Mouse (Mus musculus) midbrain, embryonic 12.5 days (tissue): ENCODE measurements around the gene Pepd. TPM values are rescaled to one million over a fixed set of nuclear protein-coding genes. Genes with fewer than 3 reads are reported as not detected.

Experiments
- ATAC-seq: fragments of 200-750 bp; cut with Nextera tagmentation; 2 replicates; pipeline ENCODE4 v1.8.0; 2017; ENCODE audit warnings: low read depth, moderate TSS enrichment, moderate library complexity; ENCODE audit not compliant: low FRiP score
- H3K27ac ChIP-seq: fragments of 300-500 bp; sonication (generic); replicated peaks from 2 replicates; pipeline ENCODE4 v1.5.1; 2016; ENCODE audit warnings: mild to moderate bottlenecking
- H3K27me3 ChIP-seq: fragments of 300-500 bp; sonication (generic); 2 replicates; pipeline ENCODE4 v1.6.1; 2016; ENCODE audit warnings: mild to moderate bottlenecking
- H3K36me3 ChIP-seq: fragments of 300-500 bp; sonication (generic); 2 replicates; pipeline ENCODE4 v1.6.1; 2016
- H3K4me1 ChIP-seq: fragments of 300-500 bp; sonication (generic); 2 replicates; pipeline ENCODE4 v1.6.1; 2016
- H3K4me2 ChIP-seq: fragments of 300-500 bp; sonication (generic); replicated peaks from 2 replicates; pipeline ENCODE4 v1.6.1; 2016; ENCODE audit warnings: mild to moderate bottlenecking, moderate library complexity
- H3K4me3 ChIP-seq: fragments of 300-500 bp; sonication (generic); 2 replicates; pipeline ENCODE4 v1.5.1; 2016; ENCODE audit warnings: mild to moderate bottlenecking
- H3K9ac ChIP-seq: fragments of 300-500 bp; sonication (generic); replicated peaks from 2 replicates; pipeline ENCODE4 v1.6.1; 2016; ENCODE audit warnings: mild to moderate bottlenecking, moderate library complexity
- H3K9me3 ChIP-seq: fragments of 300-500 bp; sonication (generic); 2 replicates; pipeline ENCODE4 v1.6.1; 2016; ENCODE audit warnings: mild to moderate bottlenecking
- WGBS: fragments of 180-500 bp; shearing (Covaris S2); methylation state at CpG from one replicate; pipeline ENCODE4 v1.1.7; 2016; 5-methylcytosine and 5-hydroxymethylcytosine counted together
- polyA plus RNA-seq: library from polyadenylated mRNA; unstranded; fragments of >200 nt; fragmentation: Nextera tagmentation; extraction: Ambion mirVana; gene quantifications from 2 replicates; pipeline ENCODE4 v1.2.1, GENCODE M21; 2016

Pepd gene
- polyA plus RNA-seq, 1 experiment from 2014 or later: 59.1 TPM

GRCm38 (mm10) chr7:35021365-35021764 is 109.2 kb downstream of the Pepd start:
- no peaks in the 10 kb centered on the region for H3K4me1 ChIP-seq
- no peaks in the 10 kb centered on the region for H3K27me3 ChIP-seq
- no peak overlapping the region for H3K4me2 ChIP-seq
- H3K9ac ChIP-seq: no peak overlapping the region
- no peak for ATAC-seq
- H3K9me3 ChIP-seq: no peaks in the 10 kb centered on the region
- H3K27ac ChIP-seq: no peak overlapping the region
- no peaks in the 10 kb centered on the region for H3K36me3 ChIP-seq
- 87% methylated on average over 10 of the region's 10 CpGs for WGBS
- no peak overlapping the region for H3K4me3 ChIP-seq

GRCm38 (mm10) chr7:35023251-35023650 is 111.1 kb downstream of the Pepd start:
- no peaks in the 10 kb centered on the region for H3K27me3 ChIP-seq
- no peaks in the 10 kb centered on the region for H3K4me1 ChIP-seq
- H3K4me3 ChIP-seq: no peak overlapping the region
- H3K9me3 ChIP-seq: no peaks in the 10 kb centered on the region
- H3K9ac ChIP-seq: no peak overlapping the region
- H3K27ac ChIP-seq: no peak overlapping the region
- no peak overlapping the region for H3K4me2 ChIP-seq
- ATAC-seq: no peak
- H3K36me3 ChIP-seq: no peaks in the 10 kb centered on the region
- 80% methylated on average over 4 of the region's 4 CpGs for WGBS

GRCm38 (mm10) chr7:35024426-35024825 is 112.2 kb downstream of the Pepd start:
- no peaks in the 10 kb centered on the region for H3K27me3 ChIP-seq
- WGBS: 86% methylated on average over 1 of the region's 1 CpGs
- no peaks in the 10 kb centered on the region for H3K4me1 ChIP-seq
- no peaks in the 10 kb centered on the region for H3K36me3 ChIP-seq
- no peak for ATAC-seq
- no peak overlapping the region for H3K27ac ChIP-seq
- no peak overlapping the region for H3K4me3 ChIP-seq
- no peak overlapping the region for H3K4me2 ChIP-seq
- H3K9ac ChIP-seq: no peak overlapping the region
- no peaks in the 10 kb centered on the region for H3K9me3 ChIP-seq

GRCm38 (mm10) chr7:35025409-35026275 is 113.5 kb downstream of the Pepd start:
- H3K36me3 ChIP-seq: 0 out of 2 replicates have a peak, but pooled peaks cover 3% of the 10 kb centered on the region
- no peaks in the 10 kb centered on the region for H3K27me3 ChIP-seq
- no peak overlapping the region for H3K27ac ChIP-seq
- no peak overlapping the region for H3K9ac ChIP-seq
- no peak overlapping the region for H3K4me3 ChIP-seq
- ATAC-seq: peak; percentile 58
- no peaks in the 10 kb centered on the region for H3K9me3 ChIP-seq
- 42% methylated on average over 5 of the region's 5 CpGs for WGBS
- no peak overlapping the region for H3K4me2 ChIP-seq
- H3K4me1 ChIP-seq: no peaks in the 10 kb centered on the region

GRCm38 (mm10) chr7:35026276-35026630 is 114.1 kb downstream of the Pepd start:
- Histone ChIP-seq H3K9ac (no peak overlapping the region), H3K4me3 (no peak overlapping the region), H3K27ac (no peak overlapping the region), H3K9me3 (no peaks in the 10 kb centered on the region), H3K27me3 (no peaks in the 10 kb centered on the region), H3K36me3 (0 out of 2 replicates have a peak, but pooled peaks cover 4% of the 10 kb centered on the region), H3K4me1 (no peaks in the 10 kb centered on the region), H3K4me2 (no peak overlapping the region)
- 81% methylated on average over 4 of the region's 4 CpGs for WGBS
- no peak for ATAC-seq

- H3K9ac ChIP-seq: no peak overlapping the region
- no peaks in the 10 kb centered on the region for H3K27me3 ChIP-seq
- ATAC-seq: no peak
- H3K4me3 ChIP-seq: no peak overlapping the region
- peaks cover 9% of the 10 kb centered on the region for H3K36me3 ChIP-seq
- WGBS: 80% methylated on average over 3 of the region's 3 CpGs
- H3K4me2 ChIP-seq: no peak overlapping the region
- H3K9me3 ChIP-seq: no peaks in the 10 kb centered on the region
- H3K27ac ChIP-seq: no peak overlapping the region
- H3K4me1 ChIP-seq: no peaks in the 10 kb centered on the region
Observed at GRCm38 (mm10) chr7:35026838-35027291, 114.7 kb downstream of the Pepd start.

- ATAC-seq: no peak
- Histone ChIP-seq H3K27me3 (no peaks in the 10 kb centered on the region), H3K9me3 (no peaks in the 10 kb centered on the region), H3K4me2 (no peak overlapping the region), H3K9ac (no peak overlapping the region), H3K27ac (no peak overlapping the region), H3K4me1 (no peaks in the 10 kb centered on the region), H3K36me3 (peaks cover 17% of the 10 kb centered on the region), H3K4me3 (no peak overlapping the region)
- 78% methylated on average over 9 of the region's 9 CpGs for WGBS
Observed at GRCm38 (mm10) chr7:35027801-35028420, 115.7 kb downstream of the Pepd start.

- Histone ChIP-seq H3K27me3 (no peaks in the 10 kb centered on the region), H3K9me3 (no peaks in the 10 kb centered on the region), H3K4me3 (no peak overlapping the region), H3K4me1 (no peaks in the 10 kb centered on the region), H3K4me2 (no peak overlapping the region), H3K27ac (no peak overlapping the region), H3K36me3 (peaks cover 17% of the 10 kb centered on the region), H3K9ac (no peak overlapping the region)
- WGBS: 90% methylated on average over 16 of the region's 16 CpGs
- no peak for ATAC-seq
Observed at GRCm38 (mm10) chr7:35028559-35028958, 116.4 kb downstream of the Pepd start.

GRCm38 (mm10) chr7:35029228-35029627 is 117.0 kb downstream of the Pepd start:
- no peak overlapping the region for H3K4me2 ChIP-seq
- 85% methylated on average over 5 of the region's 5 CpGs for WGBS
- no peak overlapping the region for H3K27ac ChIP-seq
- H3K4me3 ChIP-seq: no peak overlapping the region
- H3K36me3 ChIP-seq: peaks cover 17% of the 10 kb centered on the region
- no peak for ATAC-seq
- no peaks in the 10 kb centered on the region for H3K9me3 ChIP-seq
- H3K27me3 ChIP-seq: no peaks in the 10 kb centered on the region
- H3K4me1 ChIP-seq: no peaks in the 10 kb centered on the region
- H3K9ac ChIP-seq: no peak overlapping the region

- no peak for ATAC-seq
- Histone ChIP-seq H3K9ac (no peak overlapping the region), H3K4me1 (no peaks in the 10 kb centered on the region), H3K36me3 (peaks cover 17% of the 10 kb centered on the region), H3K27me3 (no peaks in the 10 kb centered on the region), H3K9me3 (no peaks in the 10 kb centered on the region), H3K27ac (no peak overlapping the region), H3K4me2 (no peak overlapping the region), H3K4me3 (no peak overlapping the region)
- WGBS: 85% methylated on average over 3 of the region's 3 CpGs
Observed at GRCm38 (mm10) chr7:35029648-35030047, 117.5 kb downstream of the Pepd start.

- Histone ChIP-seq H3K27ac (no peak overlapping the region), H3K4me2 (no peak overlapping the region), H3K36me3 (peaks cover 17% of the 10 kb centered on the region), H3K27me3 (no peaks in the 10 kb centered on the region), H3K9ac (no peak overlapping the region), H3K4me1 (no peaks in the 10 kb centered on the region), H3K4me3 (no peak overlapping the region), H3K9me3 (no peaks in the 10 kb centered on the region)
- ATAC-seq: no peak
- 88% methylated on average over 6 of the region's 6 CpGs for WGBS
Observed at GRCm38 (mm10) chr7:35030567-35030966, 118.4 kb downstream of the Pepd start.

- H3K9ac ChIP-seq: no peak overlapping the region
- no peaks in the 10 kb centered on the region for H3K27me3 ChIP-seq
- H3K36me3 ChIP-seq: peaks cover 17% of the 10 kb centered on the region
- ATAC-seq: no peak
- H3K4me2 ChIP-seq: no peak overlapping the region
- no peaks in the 10 kb centered on the region for H3K9me3 ChIP-seq
- H3K27ac ChIP-seq: no peak overlapping the region
- H3K4me3 ChIP-seq: no peak overlapping the region
- 42% methylated on average over 6 of the region's 6 CpGs for WGBS
- peaks cover 8% of the 10 kb centered on the region; the same call in 1 of the 2 replicates for H3K4me1 ChIP-seq
Observed at GRCm38 (mm10) chr7:35035141-35035553, 123.0 kb downstream of the Pepd start.
